Mouse (Mus musculus): ENCODE measurements around the gene Lpin1. TPM values are rescaled to one million over a fixed set of nuclear protein-coding genes. Genes with fewer than 3 reads are reported as not detected.

Gene Lpin1
- polyA plus RNA-seq, 1 experiment: 38.6 TPM

DNA sequence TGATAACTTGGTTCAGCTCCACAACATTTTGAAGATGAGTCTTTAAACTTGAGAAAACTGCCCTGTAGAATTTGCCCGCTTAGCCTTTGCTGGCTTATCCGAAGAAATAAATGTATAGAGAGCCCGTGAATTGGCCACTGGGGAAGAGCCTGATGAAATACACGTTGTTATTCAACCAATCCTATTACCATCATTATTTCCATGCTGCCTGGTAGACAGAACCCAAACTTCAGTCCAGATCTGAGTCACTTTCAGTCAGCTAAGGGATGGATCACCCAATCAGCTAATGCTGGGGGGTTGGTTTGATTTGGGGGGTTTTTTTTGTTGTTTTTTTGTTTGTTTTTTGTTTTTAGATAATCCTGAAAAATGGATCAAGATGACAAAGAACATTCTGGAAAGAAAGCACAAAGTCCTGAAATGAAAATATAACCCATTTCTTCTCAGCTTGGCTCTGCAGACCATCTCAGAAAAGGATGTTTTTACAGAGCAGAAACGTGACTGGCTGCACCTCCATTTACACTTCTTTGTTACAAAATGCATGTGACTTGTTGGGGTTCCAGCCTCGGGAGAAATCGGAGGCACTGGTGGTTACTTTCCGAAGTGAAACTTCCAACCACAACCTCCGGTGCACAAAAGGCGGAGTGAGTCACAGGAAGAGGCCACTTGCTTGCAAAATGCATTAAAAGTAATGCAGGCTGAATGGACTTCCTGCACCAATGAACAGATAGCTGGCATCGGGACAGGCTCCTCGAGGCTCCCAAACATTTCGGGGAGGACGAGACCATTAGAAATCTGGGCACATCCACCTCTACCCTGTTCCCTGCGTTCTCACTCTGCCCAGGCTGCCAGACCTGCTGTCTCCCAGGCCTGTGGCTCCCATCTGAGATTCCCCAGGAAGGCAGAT lies 78.6 kb downstream of the Lpin1 start:
- 56% methylated on average over 15 of the region's 15 CpGs for WGBS
- no peak for TF ChIP-seq POLR2A (IDR thresholded peaks at IDR 0.05; ENCODE audit: borderline replicate concordance, insufficient read depth, low read length)
- no peak for TF ChIP-seq CTCF (IDR thresholded peaks at IDR 0.05; ENCODE audit: borderline replicate concordance, insufficient read depth, low read depth, low read length)
- H3K27ac ChIP-seq (ENCODE audit: insufficient read depth, low read length): no peak overlapping the region

DNA sequence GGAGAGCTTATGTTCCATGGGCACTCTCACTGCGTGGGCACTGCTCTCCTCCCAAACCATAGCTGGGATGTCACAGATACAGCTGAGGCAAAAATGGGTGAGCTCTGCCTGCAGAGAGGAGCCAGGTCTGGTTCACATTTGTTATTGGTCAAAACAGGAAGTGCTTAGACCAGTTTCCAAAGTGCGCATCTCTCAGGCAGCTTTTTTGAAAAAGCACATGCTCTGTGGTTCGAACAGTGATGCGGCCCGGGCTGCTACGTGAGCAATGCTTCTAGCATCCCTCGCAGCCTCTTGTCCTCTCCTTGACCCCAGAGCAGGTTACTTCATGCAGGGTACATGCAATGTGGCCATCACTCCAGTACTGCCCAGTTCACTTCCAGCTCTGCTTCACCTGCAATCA lies 82.1 kb downstream of the Lpin1 start:
- TF ChIP-seq POLR2A (IDR thresholded peaks at IDR 0.05; ENCODE audit: borderline replicate concordance, insufficient read depth, low read length) (no peak), CTCF (IDR thresholded peaks at IDR 0.05; ENCODE audit: borderline replicate concordance, insufficient read depth, low read depth, low read length) (no peak)
- H3K4me3 ChIP-seq (replicated peaks; ENCODE audit: insufficient read depth, low read depth, low read length): no peak overlapping the region
- no peak overlapping the region for H3K27ac ChIP-seq (ENCODE audit: insufficient read depth, low read length)
- no peaks in the 10 kb centered on the region for H3K4me1 ChIP-seq (ENCODE audit: control insufficient read depth, insufficient read depth, low read length)
- no peak for DNase-seq
- 98% methylated on average over 7 of the region's 7 CpGs for WGBS
- no peaks in the 10 kb centered on the region for H3K27me3 ChIP-seq (ENCODE audit: control insufficient read depth, insufficient read depth, low read length)

More for the DNA sequence above, 78.6 kb downstream of the Lpin1 start:
- H3K27me3 ChIP-seq (ENCODE audit: control insufficient read depth, insufficient read depth, low read length): no peaks in the 10 kb centered on the region
- no peak overlapping the region for H3K4me3 ChIP-seq (replicated peaks; ENCODE audit: insufficient read depth, low read depth, low read length)
- no peaks in the 10 kb centered on the region for H3K4me1 ChIP-seq (ENCODE audit: control insufficient read depth, insufficient read depth, low read length)
- peak in 1 of 2 experiments; percentile 22 for DNase-seq

DNA sequence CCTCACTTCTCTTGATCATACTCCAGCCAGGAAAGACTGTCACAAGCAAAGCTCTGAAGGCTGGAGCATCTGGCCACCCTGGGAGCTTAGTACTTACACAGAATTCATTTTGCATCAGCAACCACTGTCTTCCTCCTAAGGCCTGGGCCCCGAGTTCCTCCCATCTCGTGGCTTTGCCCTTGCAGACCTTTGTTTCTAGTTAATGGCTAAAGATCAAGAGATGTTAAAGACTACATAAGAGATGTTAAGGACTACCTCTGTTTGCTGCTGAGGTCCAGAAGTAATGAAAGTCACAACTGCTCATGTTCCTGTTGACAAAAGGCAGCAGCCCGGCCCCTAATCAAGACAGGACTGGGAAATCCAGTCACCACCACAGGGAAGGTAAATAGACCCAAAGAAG lies 82.8 kb downstream of the Lpin1 start:
- DNase-seq: no peak
- no peak overlapping the region for H3K27ac ChIP-seq (ENCODE audit: insufficient read depth, low read length)
- H3K4me1 ChIP-seq (ENCODE audit: control insufficient read depth, insufficient read depth, low read length): no peaks in the 10 kb centered on the region
- 92% methylated on average over 3 of the region's 3 CpGs for WGBS
- TF ChIP-seq POLR2A (IDR thresholded peaks at IDR 0.05; ENCODE audit: borderline replicate concordance, insufficient read depth, low read length) (no peak), CTCF (IDR thresholded peaks at IDR 0.05; ENCODE audit: borderline replicate concordance, insufficient read depth, low read depth, low read length) (no peak)
- no peaks in the 10 kb centered on the region for H3K27me3 ChIP-seq (ENCODE audit: control insufficient read depth, insufficient read depth, low read length)
- no peak overlapping the region for H3K4me3 ChIP-seq (replicated peaks; ENCODE audit: insufficient read depth, low read depth, low read length)

DNA sequence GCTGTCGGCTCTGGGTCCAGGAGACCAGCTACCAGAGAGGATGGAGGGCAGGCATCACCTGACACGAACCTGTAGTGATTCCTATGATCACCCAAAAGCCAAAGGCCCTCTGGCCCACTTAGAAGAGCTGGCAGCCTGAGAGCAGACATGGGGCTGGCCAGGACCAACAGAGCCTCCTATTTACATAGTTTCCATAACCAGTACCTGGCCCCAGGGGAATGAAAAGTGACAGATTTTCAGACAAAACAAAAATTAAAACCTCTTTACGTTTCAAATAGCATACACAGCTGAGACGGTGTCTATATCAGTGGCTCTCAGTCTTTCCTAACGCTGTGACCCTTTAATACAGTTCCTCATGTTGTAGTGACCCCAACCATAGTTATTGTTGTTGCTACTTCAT lies 83.9 kb downstream of the Lpin1 start:
- Histone ChIP-seq H3K27me3 (ENCODE audit: control insufficient read depth, insufficient read depth, low read length) (no peaks in the 10 kb centered on the region), H3K4me1 (ENCODE audit: control insufficient read depth, insufficient read depth, low read length) (no peaks in the 10 kb centered on the region), H3K27ac (ENCODE audit: insufficient read depth, low read length) (no peak overlapping the region), H3K4me3 (replicated peaks; ENCODE audit: insufficient read depth, low read depth, low read length) (no peak overlapping the region)
- WGBS: 86% methylated on average over 5 of the region's 5 CpGs
- TF ChIP-seq POLR2A (IDR thresholded peaks at IDR 0.05; ENCODE audit: borderline replicate concordance, insufficient read depth, low read length) (no peak), CTCF (IDR thresholded peaks at IDR 0.05; ENCODE audit: borderline replicate concordance, insufficient read depth, low read depth, low read length) (no peak)
- DNase-seq: no peak

DNA sequence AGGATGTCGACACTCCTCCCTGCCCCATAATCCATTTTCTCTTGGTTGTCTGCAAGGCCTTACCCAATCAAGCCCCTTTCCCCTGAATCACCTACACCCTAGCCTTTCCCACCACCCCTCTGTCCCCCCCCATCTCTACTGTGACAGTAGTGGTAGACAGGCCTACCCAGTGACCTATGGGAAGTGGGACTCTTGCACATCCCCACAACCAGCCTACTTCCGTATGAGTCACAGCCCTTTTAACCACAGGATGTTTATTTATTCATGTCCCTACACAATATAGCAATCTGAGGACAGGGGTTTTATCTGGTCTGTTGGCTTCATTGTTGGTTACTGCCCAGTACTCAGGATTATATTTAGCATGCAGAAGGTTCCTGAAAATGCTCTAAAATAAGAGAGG lies 84.6 kb downstream of the Lpin1 start:
- no peak for DNase-seq
- 94% methylated on average over 2 of the region's 2 CpGs for WGBS
- Histone ChIP-seq H3K4me1 (ENCODE audit: control insufficient read depth, insufficient read depth, low read length) (no peaks in the 10 kb centered on the region), H3K27me3 (ENCODE audit: control insufficient read depth, insufficient read depth, low read length) (no peaks in the 10 kb centered on the region), H3K27ac (ENCODE audit: insufficient read depth, low read length) (no peak overlapping the region), H3K4me3 (replicated peaks; ENCODE audit: insufficient read depth, low read depth, low read length) (no peak overlapping the region)
- TF ChIP-seq POLR2A (IDR thresholded peaks at IDR 0.05; ENCODE audit: borderline replicate concordance, insufficient read depth, low read length): no peak
- TF ChIP-seq CTCF (IDR thresholded peaks at IDR 0.05; ENCODE audit: borderline replicate concordance, insufficient read depth, low read depth, low read length): no peak

DNA sequence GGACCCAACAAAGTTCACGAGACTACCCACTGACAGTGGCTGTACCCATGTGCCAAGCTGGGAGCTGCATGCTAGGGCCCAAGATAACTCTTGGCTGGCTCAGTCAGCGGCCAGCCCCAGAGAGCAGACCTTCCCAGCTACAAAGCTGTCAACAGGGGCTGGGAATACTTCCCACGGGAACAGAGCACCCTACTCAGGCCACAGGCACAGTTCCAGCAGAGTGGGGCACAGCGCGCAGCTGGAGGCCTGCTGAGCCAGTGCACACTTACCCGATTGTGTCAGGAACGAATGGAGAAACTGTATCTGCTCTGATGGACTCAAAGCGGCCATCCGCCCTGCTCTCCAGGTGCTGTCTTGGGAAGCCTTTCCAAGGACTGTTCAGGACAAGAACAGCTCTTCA lies 95.6 kb downstream of the Lpin1 start:
- TF ChIP-seq POLR2A (IDR thresholded peaks at IDR 0.05; ENCODE audit: borderline replicate concordance, insufficient read depth, low read length): no peak
- no peak for TF ChIP-seq CTCF (IDR thresholded peaks at IDR 0.05; ENCODE audit: borderline replicate concordance, insufficient read depth, low read depth, low read length)
- H3K27ac ChIP-seq (ENCODE audit: insufficient read depth, low read length): no peak overlapping the region
- 66% methylated on average over 9 of the region's 9 CpGs for WGBS
- H3K4me1 ChIP-seq (ENCODE audit: control insufficient read depth, insufficient read depth, low read length): no peaks in the 10 kb centered on the region
- DNase-seq: peak in 1 of 2 experiments; percentile 14
- H3K27me3 ChIP-seq (ENCODE audit: control insufficient read depth, insufficient read depth, low read length): no peaks in the 10 kb centered on the region; the same call in 1 of the 2 replicates
- no peak overlapping the region for H3K4me3 ChIP-seq (replicated peaks; ENCODE audit: insufficient read depth, low read depth, low read length)

DNA sequence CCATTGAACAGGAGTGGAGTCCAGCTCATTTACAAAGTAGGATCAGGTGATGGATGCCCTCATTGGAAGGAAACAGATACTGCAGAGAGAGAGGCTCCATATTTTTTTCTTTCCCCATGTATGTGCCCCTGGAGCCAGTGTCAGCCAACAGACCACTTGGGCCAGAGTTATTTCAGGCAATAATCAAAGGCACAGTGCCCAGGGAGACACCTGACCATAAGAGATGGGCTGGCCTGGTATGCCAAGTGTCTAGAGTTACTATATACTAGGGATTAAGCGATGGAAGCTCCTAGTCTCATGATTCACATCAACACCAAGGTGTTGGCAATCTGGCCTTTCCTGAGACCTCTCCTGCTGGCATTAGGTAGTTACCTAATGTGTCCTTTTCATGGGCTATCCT lies 97.8 kb downstream of the Lpin1 start:
- no peak overlapping the region for H3K27ac ChIP-seq (ENCODE audit: insufficient read depth, low read length)
- no peak overlapping the region for H3K4me3 ChIP-seq (replicated peaks; ENCODE audit: insufficient read depth, low read depth, low read length)
- TF ChIP-seq CTCF (IDR thresholded peaks at IDR 0.05; ENCODE audit: borderline replicate concordance, insufficient read depth, low read depth, low read length) (no peak), POLR2A (IDR thresholded peaks at IDR 0.05; ENCODE audit: borderline replicate concordance, insufficient read depth, low read length) (no peak)
- H3K27me3 ChIP-seq (ENCODE audit: control insufficient read depth, insufficient read depth, low read length): peaks cover 1% of the 10 kb centered on the region; the same call in 1 of the 2 replicates
- 73% methylated on average over 1 of the region's 1 CpGs for WGBS
- no peaks in the 10 kb centered on the region for H3K4me1 ChIP-seq (ENCODE audit: control insufficient read depth, insufficient read depth, low read length)
- no peak for DNase-seq

Data from cerebellum, adult 2 months (tissue).